Mouse (Mus musculus) hindbrain, embryonic 10.5 days (tissue): ENCODE data around the gene Cxcl9. TPM values are rescaled to one million over a fixed set of nuclear protein-coding genes. Genes with fewer than 3 reads are reported as not detected.

Experiments
- DNase-seq: peaks from one replicate; pipeline ENCODE4 v3.0.0-alpha.2; 2017; ENCODE audit warnings: low spot score
- H3K27ac ChIP-seq: fragments of 300-500 bp; sonication (generic); 2 replicates; pipeline ENCODE4 v1.5.1; 2016; ENCODE audit warnings: mild to moderate bottlenecking, moderate library complexity
- H3K27me3 ChIP-seq: fragments of 300-500 bp; sonication (generic); 2 replicates; pipeline ENCODE4 v1.6.1; 2016; ENCODE audit warnings: mild to moderate bottlenecking; ENCODE audit not compliant: poor library complexity, insufficient read depth, severe bottlenecking
- H3K36me3 ChIP-seq: fragments of 300-500 bp; sonication (generic); 2 replicates; pipeline ENCODE4 v1.6.1; 2016; ENCODE audit warnings: mild to moderate bottlenecking, moderate library complexity
- H3K4me1 ChIP-seq: fragments of 300-500 bp; sonication (generic); replicated peaks from 2 replicates; pipeline ENCODE4 v1.6.1; 2016; ENCODE audit warnings: mild to moderate bottlenecking
- H3K4me3 ChIP-seq: fragments of 300-500 bp; sonication (generic); 2 replicates; pipeline ENCODE4 v1.5.1; 2016; ENCODE audit warnings: mild to moderate bottlenecking, moderate library complexity
- H3K9me3 ChIP-seq: fragments of 300-500 bp; sonication (generic); 2 replicates; pipeline ENCODE4 v1.6.1; 2016; ENCODE audit warnings: mild to moderate bottlenecking, moderate library complexity
- WGBS: fragments of 180-500 bp; shearing (Covaris S2); methylation state at CpG from one replicate; pipeline ENCODE4 v1.1.7; 2016; 5-methylcytosine and 5-hydroxymethylcytosine counted together
- polyA plus RNA-seq: library from polyadenylated mRNA; unstranded; fragments of >200 nt; fragmentation: Nextera tagmentation; extraction: Ambion mirVana; gene quantifications from 2 replicates; pipeline ENCODE4 v1.2.1, GENCODE M21; 2016

Cxcl9 gene
- not detected in 2 replicates for polyA plus RNA-seq

DNA sequence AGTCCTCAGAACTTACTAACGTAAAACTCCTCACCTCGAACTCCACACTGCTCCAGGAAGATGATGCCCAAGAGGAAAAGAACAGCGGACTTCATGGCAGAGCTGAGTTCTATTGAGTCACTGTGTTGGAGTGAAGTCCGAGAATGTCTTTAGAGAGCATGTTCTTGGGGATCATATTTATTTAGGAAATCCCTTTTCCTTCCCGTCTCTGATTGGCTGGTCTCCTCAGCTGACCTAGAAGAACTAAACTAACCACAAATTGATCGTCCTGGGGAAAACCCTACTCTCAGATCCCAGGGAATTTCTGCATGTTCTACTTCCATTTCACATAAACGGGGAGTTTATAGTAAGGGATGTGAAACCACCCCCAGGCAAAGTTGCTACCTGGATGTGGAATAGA is at the start of gene Cxcl9:
Gene Cxcl9 (minus strand): TSS at position 151 of the 400 bp plus-strand sequence.
- Histone ChIP-seq H3K36me3 (no peaks in the 10 kb centered on the region), H3K9me3 (no peaks in the 10 kb centered on the region), H3K4me1 (no peaks in the 10 kb centered on the region), H3K27ac (no peak within 1 kb of the TSS), H3K4me3 (no peak within 1 kb of the TSS), H3K27me3 (no peaks in the 10 kb centered on the region)
- WGBS = 89% methylated on average over 7 of the region's 7 CpGs
- DNase-seq = no peak

DNA sequence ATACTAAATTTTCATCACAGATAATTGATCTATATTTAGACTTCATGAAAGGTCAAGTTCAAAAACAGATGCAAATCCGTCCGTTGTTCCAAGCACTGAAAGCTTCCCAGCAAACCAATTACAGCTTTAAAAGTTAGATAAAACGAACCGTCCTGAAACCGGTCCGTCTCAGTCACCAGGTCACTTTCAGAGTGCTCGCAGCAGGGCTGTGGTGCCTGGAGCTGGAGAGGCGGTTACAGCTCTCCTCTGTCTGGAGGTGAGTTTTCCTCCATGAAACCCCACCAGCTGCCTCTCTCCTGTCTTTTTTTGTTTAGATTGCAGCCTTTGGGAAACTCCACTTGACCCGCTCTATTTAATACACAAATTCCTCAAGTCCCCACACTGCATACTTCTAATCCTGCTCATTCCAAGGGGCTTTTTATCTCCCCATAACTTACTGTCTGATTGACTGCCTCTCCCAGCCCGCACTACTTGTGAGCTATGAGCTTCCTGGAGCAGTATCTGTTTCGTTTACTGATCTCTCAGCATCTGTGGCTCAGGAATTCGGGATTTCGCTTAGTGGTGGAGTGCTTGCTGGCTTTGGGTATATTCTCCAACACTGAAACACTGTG is 49.0 kb upstream of the Cxcl9 start:
- Histone ChIP-seq H3K27ac (no peak overlapping the region), H3K9me3 (no peaks in the 10 kb centered on the region), H3K27me3 (no peaks in the 10 kb centered on the region), H3K36me3 (no peaks in the 10 kb centered on the region), H3K4me3 (no peak overlapping the region), H3K4me1 (peaks cover 12% of the 10 kb centered on the region)
- no peak for DNase-seq
- 58% methylated on average over 13 of the region's 13 CpGs for WGBS

DNA sequence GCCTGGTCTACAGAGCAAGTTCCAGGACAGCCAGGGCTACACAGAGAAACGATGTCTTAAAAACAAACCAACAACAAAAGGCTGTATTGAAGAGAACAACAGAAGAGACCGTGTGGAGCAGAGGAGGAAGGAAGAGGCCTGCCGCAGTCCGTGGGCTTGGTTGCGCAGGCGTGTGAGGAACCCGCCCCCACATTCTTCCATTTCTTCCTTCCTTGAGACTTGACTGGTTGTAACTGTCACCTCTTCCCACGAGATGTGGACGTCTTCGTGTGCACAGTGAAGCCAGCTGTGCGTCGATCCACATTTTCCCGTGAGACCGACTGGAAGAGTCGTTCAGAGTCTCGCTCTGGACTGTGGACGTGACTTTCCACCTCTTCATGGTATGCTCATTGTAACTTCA is 47.5 kb upstream of the Cxcl9 start:
- Histone ChIP-seq H3K27ac (no peak overlapping the region), H3K4me3 (no peak overlapping the region), H3K4me1 (peaks cover 17% of the 10 kb centered on the region), H3K9me3 (no peaks in the 10 kb centered on the region), H3K36me3 (no peaks in the 10 kb centered on the region), H3K27me3 (no peaks in the 10 kb centered on the region)
- DNase-seq = no peak
- 89% methylated on average over 17 of the region's 17 CpGs for WGBS

DNA sequence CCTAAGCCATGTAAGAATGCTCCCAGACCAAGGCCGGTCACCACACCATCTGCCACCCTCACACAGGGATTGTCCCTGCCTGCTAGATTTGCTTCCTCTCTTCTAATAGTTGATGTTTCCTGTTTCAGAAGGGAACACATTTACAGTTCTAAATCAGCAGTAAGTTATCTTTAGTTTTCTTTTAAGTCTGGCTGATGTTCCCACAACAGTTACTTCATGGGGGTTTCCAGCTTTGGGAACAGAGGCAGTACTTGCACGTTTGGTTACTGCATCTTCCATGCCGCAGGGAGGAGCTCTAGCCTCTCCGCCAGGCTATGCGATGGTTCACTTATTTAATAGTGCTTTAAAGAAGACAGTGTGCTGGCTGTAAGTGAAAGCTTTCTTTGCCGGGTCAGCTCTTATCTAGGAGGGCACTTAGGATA is 46.9 kb upstream of the Cxcl9 start:
- H3K9me3 ChIP-seq = no peaks in the 10 kb centered on the region
- no peaks in the 10 kb centered on the region for H3K27me3 ChIP-seq
- no peak overlapping the region for H3K4me3 ChIP-seq
- no peak overlapping the region for H3K27ac ChIP-seq
- peaks cover 17% of the 10 kb centered on the region for H3K4me1 ChIP-seq
- no peaks in the 10 kb centered on the region for H3K36me3 ChIP-seq
- no peak for DNase-seq
- WGBS = 78% methylated on average over 6 of the region's 6 CpGs

DNA sequence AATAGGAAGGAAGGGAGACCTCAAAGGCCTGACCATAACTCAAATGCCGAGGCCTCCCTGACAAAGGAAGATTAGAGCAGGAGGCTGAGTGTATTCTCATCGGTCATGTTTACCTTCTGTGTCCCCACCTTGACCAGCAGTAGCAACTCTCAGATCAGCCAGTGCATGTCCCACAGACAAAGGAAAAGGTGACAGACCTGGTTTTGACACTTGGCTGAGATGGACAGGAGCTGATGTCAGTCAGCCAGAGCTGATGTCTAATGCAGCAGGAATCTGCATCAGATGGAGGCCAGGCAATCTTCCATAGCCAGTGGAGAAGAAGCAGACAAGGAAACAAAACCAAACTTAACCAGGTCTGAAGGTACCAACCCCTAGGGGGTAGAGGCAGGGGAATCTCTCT is 44.7 kb upstream of the Cxcl9 start:
- Histone ChIP-seq H3K4me1 (peaks cover 17% of the 10 kb centered on the region), H3K27me3 (no peaks in the 10 kb centered on the region), H3K4me3 (no peak overlapping the region), H3K36me3 (no peaks in the 10 kb centered on the region), H3K9me3 (no peaks in the 10 kb centered on the region), H3K27ac (no peak overlapping the region)
- no peak for DNase-seq
- WGBS = 81% methylated on average over 2 of the region's 2 CpGs

DNA sequence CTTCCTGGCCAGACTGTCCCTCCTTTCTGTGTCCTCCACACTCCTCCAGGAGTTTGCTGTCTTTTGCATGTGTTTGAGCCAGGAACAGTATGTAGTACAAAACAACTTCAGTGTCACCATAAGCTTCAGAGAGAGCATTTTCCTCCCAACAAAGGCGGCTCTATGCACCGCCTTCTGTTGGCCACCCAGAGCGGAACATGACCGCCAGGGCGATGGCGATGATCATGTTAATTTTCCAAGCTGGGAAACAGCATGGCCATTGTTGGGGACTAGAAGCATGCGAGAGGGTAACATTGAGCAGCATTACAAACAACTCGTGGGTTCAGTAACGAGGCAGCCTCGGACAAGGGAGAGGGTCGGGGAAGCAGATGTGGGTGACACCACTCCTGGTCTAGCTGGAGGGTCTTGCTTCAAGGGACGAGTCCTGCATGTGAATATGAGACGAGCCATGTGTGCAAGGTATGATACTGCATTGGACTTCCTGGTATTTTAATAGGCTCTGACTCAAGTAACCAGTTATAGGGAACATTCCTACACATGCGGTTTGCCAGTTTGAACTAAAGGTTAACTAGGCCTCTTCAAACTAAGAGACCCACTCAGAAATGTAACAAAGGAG is 43.6 kb upstream of the Cxcl9 start:
- H3K27me3 ChIP-seq = no peaks in the 10 kb centered on the region
- DNase-seq = no peak
- H3K27ac ChIP-seq = 0 out of 2 replicates have a peak overlapping the region, but pooled peaks have one; percentile 23
- no peak overlapping the region for H3K4me3 ChIP-seq
- H3K36me3 ChIP-seq = no peaks in the 10 kb centered on the region
- H3K4me1 ChIP-seq = 0 out of 2 replicates have a peak, but pooled peaks cover 9% of the 10 kb centered on the region
- H3K9me3 ChIP-seq = no peaks in the 10 kb centered on the region
- WGBS = 75% methylated on average over 14 of the region's 14 CpGs

DNA sequence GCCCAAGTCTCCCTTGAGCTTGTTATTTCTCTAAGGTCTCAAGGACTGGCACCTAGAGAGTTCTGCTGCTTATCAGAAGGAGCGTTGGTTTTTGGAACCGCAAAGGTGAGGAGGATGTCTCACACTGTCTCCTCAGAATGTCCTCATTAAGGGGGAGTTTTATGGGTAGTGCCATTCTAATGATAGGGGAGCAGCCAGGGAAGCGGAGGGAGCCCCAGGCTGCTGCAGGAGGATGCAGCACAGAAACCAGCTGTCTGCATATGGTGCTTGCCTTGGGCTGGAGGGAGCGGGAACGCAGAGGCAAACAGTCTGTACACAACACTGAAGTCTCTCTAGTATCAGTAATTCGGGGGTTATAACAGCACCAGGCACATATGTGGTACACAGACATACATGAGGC is 43.0 kb upstream of the Cxcl9 start:
- 0 out of 2 replicates have a peak overlapping the region, but pooled peaks have one; percentile 23 for H3K27ac ChIP-seq
- H3K4me1 ChIP-seq = 0 out of 2 replicates have a peak, but pooled peaks cover 7% of the 10 kb centered on the region
- WGBS = 89% methylated on average over 6 of the region's 6 CpGs

DNA sequence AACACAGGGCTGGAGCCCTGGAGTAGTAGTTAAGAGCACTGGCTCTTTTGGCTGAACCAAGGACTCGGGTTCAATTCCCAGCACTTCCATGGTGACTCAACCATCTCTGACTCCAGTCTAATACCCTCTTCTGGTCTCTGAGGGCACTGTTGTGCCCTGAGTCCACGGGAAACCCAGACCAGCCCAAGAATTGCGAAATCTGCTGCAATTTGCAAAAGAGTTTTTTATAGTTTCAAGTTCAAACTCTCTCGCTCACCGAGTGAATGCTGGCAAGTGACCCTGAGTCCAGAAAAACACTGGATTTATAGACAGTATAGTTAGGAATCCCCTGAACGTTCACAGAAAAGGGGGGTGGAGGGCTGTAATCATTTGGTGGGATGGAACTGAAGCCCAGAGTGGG is 42.5 kb upstream of the Cxcl9 start:
- Histone ChIP-seq H3K9me3 (no peaks in the 10 kb centered on the region), H3K4me3 (no peak overlapping the region), H3K27ac (no peak overlapping the region), H3K4me1 (0 out of 2 replicates have a peak, but pooled peaks cover 5% of the 10 kb centered on the region), H3K36me3 (no peaks in the 10 kb centered on the region), H3K27me3 (no peaks in the 10 kb centered on the region)
- no peak for DNase-seq
- whole genome bisulfite sequencing = 87% methylated on average over 6 of the region's 6 CpGs

More for the DNA sequence above, 43.0 kb upstream of the Cxcl9 start:
- Histone ChIP-seq H3K4me3 (no peak overlapping the region), H3K9me3 (no peaks in the 10 kb centered on the region), H3K27me3 (no peaks in the 10 kb centered on the region), H3K36me3 (no peaks in the 10 kb centered on the region)
- no peak for DNase-seq

DNA sequence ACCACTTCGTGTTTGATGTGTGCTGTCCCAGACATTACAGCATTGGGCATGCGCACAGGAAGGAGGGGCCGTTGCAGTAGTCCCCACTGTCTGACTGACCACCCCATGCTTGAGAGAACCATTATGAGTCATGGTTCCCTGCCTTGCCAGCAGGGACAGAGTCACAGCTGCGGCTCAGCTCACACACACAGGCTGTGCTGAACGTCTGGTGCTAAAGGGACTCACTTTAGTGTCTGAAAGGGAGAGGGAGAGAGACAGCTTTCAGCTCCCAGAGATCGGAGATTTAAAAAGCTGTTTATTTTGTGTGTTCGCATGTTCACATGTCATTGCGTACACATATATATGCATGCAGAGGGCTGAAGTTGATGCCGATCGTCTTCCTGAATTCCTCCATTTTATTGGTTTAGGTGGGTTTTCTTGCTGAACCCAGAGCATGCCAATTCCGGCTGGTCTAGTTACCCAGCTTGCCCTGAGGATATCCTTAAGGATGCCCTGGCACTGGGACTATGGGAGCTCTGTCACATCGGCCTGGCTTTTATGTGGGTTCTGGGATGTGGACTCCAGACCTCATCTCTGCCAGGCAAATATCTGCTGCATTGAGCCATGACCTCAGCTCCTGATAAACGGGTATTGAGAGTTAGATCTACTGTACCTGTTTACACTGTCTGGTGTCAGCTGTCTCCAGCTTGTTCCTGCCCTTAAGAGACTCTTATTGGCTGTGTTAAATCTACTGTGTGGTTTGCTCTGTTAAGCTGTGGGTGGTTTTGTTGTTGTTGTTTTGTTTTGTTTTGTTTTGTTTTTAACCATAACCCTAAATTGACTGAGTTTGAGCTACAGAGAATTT is 41.5 kb upstream of the Cxcl9 start:
- no peak for DNase-seq
- Histone ChIP-seq H3K36me3 (no peaks in the 10 kb centered on the region), H3K9me3 (no peaks in the 10 kb centered on the region), H3K4me1 (0 out of 2 replicates have a peak, but pooled peaks cover 5% of the 10 kb centered on the region), H3K27me3 (no peaks in the 10 kb centered on the region), H3K4me3 (no peak overlapping the region), H3K27ac (peak overlapping the region; percentile 35; the same call in 1 of the 2 replicates)
- WGBS = 76% methylated on average over 13 of the region's 13 CpGs

DNA sequence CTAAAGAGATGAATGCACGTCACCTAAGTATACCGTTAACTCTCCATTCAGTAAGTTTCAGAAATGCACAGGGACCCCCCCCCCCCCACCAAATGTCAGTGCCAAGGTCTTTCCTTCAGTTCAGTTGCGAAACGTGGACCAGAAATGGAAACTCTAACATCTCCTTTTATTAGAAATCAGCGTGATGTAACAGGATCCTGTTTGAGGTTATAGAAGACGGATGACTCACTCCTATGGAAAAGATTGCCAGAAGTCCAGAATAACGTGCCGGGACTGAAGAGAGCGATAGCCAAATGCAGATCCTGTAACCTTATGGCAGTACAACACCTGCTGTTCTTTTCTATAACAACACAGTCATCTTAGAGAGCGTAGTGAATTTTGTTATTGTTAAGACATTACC is 40.5 kb upstream of the Cxcl9 start:
- no peak overlapping the region for H3K27ac ChIP-seq
- no peak overlapping the region for H3K4me3 ChIP-seq
- no peaks in the 10 kb centered on the region for H3K36me3 ChIP-seq
- WGBS = 85% methylated on average over 10 of the region's 10 CpGs
- no peak for DNase-seq
- no peaks in the 10 kb centered on the region for H3K9me3 ChIP-seq
- H3K4me1 ChIP-seq = peaks cover 5% of the 10 kb centered on the region; the same call in 1 of the 2 replicates
- H3K27me3 ChIP-seq = no peaks in the 10 kb centered on the region

DNA sequence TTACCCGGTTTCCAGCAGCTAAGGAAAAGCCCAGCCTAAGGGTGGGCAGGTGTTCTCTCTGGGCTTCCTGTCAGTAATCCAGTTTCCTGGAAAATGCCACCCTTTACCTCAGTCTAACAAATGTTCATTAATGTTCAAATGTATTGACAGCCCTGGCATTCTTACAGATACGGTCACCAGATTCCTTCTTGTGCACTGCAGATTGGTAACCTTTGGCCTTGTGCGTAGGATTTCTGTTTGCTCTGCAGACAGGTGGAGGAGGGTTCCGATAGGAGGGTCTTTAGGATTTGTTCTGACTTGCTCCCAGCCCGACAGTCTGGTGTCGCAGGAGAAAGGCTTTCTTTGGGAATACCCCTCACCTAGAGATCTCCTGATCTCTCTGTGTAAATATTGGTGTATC is 38.7 kb upstream of the Cxcl9 start:
- Histone ChIP-seq H3K36me3 (no peaks in the 10 kb centered on the region), H3K27ac (no peak overlapping the region), H3K4me1 (peaks cover 9% of the 10 kb centered on the region; the same call in 1 of the 2 replicates), H3K9me3 (no peaks in the 10 kb centered on the region), H3K27me3 (no peaks in the 10 kb centered on the region), H3K4me3 (no peak overlapping the region)
- no peak for DNase-seq
- WGBS = 80% methylated on average over 6 of the region's 6 CpGs

DNA sequence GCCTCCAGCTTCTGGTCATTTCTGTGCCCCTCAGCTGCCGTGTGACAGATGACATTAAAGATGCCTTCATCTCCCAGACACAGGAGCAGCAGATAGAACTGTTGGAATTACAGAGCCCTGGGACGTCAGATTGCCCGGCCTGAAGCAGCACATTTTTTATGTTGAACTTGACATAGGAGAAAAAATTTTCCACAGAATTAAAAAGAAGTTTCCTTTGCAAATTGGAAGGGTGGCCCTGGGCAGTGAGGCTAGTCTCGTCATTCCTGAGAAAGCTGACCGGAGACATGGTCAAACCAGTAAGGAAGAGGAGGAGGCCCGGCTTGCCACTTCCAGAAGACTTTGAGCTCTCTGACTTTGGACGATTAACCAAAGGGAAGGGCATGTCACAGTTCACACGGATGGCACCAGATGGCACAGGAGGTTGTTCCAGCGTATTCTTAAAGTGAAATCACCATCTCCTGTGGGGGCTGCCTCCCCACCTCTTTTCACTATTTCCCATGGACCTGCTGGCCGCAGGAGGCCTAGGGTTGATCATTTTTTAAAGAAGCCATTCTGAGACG is 37.3 kb upstream of the Cxcl9 start:
- WGBS = 79% methylated on average over 11 of the region's 11 CpGs
- Histone ChIP-seq H3K27me3 (no peaks in the 10 kb centered on the region), H3K36me3 (no peaks in the 10 kb centered on the region), H3K4me1 (peaks cover 5% of the 10 kb centered on the region; the same call in 1 of the 2 replicates), H3K9me3 (no peaks in the 10 kb centered on the region), H3K27ac (no peak overlapping the region), H3K4me3 (no peak overlapping the region)
- no peak for DNase-seq
